Mouse (Mus musculus): Measurements from ENCODE around the gene Prom2.

The Prom2 gene

DNA sequence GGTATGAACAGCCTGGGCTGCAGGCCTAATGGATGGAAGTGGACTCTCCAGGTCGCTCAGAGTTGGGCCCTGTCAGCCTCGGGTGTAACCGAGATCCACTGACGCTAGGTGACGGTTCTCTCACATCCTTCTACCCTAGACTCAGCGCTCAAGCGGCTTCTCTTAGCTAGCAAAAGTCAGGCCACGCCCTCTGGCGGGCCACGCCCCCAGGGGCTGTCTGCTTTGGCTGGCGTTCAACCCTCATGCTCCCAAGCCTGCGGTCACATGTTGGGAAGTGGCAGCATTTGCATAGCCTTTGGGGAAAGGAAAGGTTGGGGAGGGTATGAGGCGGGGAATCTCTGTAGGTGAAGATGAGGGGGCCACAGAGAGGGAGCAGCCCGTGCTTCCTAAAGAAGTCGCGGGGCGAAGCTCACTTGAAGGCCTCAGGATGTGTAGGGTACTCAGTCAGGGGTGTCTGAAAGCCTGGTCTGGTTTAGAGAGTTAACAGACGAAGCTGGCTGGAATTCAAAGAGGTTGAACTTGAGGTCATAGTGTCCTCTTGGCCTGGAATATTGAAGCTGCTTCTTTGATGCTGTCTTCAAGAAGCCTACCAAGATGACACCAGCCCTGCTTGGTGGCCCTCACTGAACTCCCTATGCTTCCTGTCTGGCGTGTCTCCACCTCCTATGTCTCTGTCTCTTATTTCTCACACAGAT lies 56.6 kb downstream of the Prom2 start:
- DNase-seq (ENCODE audit: low read depth, low spot score): no peak

- no peak for DNase-seq (ENCODE audit: low read depth, low spot score)
Measured at GRCm38 (mm10) chr2:127483001-127483400, 58.3 kb downstream of the Prom2 start.

DNA sequence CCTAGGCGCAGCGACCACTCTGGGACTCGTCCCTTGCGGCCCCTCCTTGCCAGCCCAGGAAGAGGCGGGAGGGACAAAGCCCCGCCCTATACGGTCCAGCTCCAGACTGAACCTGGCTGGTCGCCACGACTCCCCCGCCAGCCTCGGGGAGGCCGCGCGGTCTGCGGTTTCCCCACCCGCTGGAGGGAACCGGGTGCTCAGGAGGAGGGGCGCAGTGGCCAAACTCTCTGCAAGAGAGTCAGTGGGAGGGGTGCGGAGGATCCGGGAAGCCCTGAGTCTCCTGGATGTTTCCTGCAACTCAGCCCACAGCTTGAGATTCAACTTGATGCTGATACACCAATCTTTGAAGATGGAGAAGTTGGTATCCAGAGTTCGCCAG lies 58.7 kb downstream of the Prom2 start:
- no peak for DNase-seq (ENCODE audit: low read depth, low spot score)

- no peak for DNase-seq (ENCODE audit: low read depth, low spot score)
Measured at GRCm38 (mm10) chr2:127481841-127482532, 59.3 kb downstream of the Prom2 start.

DNA sequence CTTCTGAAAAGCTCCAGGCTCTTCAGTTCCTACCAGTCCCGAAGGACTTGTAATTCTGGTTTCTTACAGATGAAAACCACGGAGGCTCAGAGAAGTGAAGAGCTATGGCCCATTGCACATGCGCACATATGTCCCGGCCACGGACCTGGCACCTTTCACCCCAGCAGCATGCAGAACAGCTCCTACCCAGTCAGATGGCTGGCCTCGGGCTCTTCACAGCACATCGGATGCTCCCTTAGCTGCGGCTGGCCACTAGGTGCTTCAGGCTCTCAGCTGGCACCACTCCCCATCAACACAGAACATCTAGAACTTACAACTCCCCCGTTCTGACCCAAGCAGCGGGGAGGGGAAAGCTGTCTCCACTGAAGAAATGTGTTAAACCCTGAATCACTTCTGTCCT lies 61.5 kb downstream of the Prom2 start:
- DNase-seq (ENCODE audit: low read depth, low spot score): no peak

- no peak for DNase-seq (ENCODE audit: low read depth, low spot score)
Measured at GRCm38 (mm10) chr2:127479210-127479609, 62.1 kb downstream of the Prom2 start.

Data from brain, embryonic 18.5 days (tissue).